Mouse (Mus musculus) T-helper 2 cell (primary cell): Measurements from ENCODE around the gene Trappc2l.

ENCODE experiments used
- in situ Hi-C: fragments of 300-600 bp; cut with MboI, MseI; formaldehyde crosslinking; loops from one replicate; pipeline ENCODE4 v1.15.1; 2025; ENCODE audit warnings: high pct_unique_total_duplicates

Trappc2l gene

DNA sequence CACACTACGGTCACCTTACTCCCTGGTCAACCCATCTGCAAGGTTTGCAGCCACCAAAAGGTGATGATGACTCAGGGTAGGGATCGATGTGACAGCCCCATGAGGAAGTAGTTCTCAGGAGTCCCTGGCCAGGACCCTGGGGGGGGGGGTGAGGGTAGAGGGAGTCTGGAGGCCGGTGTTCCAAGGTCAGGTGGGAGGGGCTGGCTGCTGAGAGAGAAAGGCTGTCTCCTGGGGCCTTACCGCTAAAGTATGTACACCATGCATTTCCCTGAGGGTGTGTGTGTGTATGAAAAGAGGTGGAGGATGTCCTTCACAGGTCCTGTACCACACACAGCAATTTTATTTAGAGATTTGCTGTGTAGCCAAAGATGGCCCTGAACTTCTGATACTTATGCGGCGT, 41.2 kb downstream of the Trappc2l start:
- in situ Hi-C loops, result loop anchor here (10.0 kb wide), 1 partner anchor 1792 kb away; no protein-coding TSS in a partner anchor

DNA sequence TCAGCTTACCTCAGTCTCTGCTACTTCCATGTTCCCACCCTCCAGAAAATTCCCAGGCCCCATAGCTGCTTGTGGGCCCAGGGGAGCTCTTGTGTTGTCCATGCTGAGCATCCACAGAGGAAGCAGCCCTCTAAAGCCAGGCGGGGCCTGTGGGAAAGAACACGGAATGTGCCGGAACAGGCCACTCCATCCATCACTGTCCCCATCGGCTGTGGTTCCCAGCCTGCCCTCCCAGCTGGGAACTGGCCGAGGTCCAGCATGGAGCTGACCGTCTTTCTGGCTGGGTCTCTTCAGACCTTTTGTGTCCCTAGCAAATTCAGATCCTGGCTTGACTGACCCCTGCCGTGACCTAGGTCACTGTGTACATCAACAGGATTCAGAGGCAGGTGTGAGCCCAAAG, 43.3 kb downstream of the Trappc2l start:
- in situ Hi-C loops, result loop anchor here (10.0 kb wide), 1 partner anchor 1790 kb away; no protein-coding TSS in a partner anchor

DNA sequence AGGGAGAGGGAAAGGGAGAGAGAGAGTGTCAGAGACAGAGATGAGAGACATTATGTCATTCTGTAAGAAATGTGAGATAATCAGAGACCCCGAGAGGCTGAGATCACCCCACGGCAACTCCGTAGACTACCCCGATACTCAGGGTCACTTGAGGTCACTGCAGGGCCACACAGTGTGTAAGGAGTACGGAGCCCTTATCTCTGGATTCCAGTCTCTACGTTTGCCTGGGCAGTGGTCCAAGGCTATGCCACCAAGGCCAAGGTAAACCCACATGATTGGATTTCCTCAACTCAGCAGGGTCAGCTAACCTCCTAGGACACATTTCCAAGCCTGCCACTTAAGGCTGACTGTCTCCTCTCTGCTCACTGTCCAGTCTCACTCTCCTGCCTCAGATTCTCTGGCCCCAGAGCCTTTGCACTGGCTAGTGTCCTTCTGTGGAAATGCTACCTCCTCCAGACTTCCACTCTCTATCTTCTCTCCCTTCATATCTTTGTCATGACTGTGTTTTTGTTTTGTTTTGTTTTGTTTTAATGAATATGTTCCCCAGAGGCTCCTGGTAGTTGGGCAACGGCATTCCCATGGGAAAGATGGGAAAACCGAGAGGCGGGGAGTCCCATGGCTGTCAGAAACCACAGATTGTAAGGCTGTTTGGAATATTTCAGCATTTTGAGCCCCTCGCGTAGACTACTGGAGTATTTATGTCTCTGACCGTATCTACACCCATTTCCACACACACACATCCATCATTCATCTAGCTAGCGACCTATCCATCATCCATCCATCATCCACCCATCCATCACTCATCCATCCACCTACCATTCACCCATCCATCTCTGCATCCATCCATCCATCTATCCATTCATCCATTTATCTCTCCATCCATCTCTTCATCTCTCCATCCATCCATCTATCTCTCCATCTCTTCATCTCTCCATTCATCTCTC, 44.9 kb downstream of the Trappc2l start:
- in situ Hi-C loops, result loop anchor here (10.0 kb wide), 1 partner anchor 1788 kb away; no protein-coding TSS in a partner anchor

DNA sequence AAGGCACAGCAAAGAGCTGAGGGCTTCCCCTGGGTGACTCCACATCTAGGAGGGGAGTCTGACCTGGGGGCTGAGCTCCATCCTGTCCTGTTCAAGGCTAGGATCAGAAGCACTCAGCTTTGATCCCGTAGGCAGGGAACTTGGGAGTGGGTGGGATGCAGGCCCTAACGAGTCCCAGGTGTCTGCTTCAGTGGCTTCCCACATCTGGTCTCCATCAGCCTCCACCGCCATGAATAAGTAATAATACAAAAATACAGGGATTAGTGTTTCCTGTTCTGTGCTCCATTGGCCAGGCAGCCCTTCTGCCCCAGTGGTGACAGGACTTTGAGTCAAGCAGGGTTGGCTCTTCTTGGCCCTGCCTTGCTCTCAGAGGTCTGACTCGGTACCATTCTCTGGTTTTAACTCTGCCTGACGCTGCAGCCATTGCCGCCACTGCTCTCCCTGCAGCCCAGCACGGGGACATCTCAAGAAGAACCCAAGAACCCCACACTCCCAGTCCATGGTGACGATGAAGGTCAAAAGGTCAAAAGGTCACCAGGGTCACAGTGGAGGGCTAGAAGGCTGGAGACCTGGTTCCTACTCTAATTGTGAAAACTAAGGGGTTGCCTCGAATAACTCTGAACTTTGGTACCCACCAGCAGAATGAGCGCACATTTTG, 46.8 kb downstream of the Trappc2l start:
- in situ Hi-C loops, result loop anchor here (10.0 kb wide), 1 partner anchor 1787 kb away; no protein-coding TSS in a partner anchor

DNA sequence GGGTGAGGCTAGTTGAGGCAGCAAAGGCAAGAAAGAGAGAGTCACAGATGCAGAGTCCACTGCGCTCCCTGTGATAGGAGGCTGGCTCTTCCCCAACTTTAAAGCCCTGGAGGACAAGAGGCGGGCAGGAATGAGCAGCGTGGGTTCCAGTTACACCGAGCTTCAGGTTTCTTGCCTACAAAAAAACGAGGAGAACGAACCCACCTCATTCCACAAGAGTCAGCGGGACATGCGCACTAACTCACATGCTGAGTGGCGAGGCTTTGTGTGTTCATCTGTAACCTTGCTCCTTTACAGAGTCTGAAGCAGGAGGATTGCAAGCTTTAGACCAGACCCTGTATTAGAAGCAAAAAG, 47.3 kb downstream of the Trappc2l start:
- in situ Hi-C loops, result loop anchor here (10.0 kb wide), 1 partner anchor 1786 kb away; no protein-coding TSS in a partner anchor

DNA sequence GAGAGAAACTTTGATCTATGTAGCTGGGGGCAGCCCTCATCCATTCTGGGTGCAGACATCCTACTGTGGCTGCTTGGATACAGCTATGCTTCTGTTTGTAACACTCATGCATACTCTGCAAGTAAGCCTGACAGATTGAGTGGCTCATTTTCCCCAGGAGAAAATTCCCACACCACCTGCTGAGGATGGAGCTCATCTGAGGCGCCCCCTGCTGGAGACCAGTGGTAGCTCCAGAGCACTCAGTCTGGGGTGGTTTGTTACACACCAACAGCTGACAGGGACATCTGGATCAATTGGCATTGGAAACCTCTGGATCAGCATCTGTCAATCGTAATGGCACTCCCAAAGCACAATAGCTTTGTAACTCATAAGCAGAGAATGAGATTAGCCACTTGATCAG, 48.6 kb downstream of the Trappc2l start:
- in situ Hi-C loops, result no loop called here

DNA sequence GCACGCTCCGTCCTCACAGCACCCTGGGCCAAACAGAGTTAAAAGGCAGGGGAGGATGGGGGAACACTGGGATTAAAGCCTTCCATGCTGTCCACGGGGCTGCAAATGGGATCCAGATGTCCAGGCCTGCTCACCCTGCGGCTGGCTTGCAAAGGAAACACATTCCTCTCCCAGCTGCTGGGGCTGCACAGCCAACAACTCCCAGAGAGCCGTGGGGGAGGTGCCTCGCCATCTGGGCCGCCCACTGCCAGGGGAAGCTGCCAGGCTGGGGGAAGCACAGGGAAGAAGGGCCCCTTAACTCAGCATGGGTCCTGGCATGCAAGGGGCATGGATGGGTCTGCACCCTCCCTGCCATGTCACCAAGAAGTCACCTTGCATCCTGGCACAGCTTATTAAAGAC, 49.7 kb downstream of the Trappc2l start:
- in situ Hi-C loops, result no loop called here

DNA sequence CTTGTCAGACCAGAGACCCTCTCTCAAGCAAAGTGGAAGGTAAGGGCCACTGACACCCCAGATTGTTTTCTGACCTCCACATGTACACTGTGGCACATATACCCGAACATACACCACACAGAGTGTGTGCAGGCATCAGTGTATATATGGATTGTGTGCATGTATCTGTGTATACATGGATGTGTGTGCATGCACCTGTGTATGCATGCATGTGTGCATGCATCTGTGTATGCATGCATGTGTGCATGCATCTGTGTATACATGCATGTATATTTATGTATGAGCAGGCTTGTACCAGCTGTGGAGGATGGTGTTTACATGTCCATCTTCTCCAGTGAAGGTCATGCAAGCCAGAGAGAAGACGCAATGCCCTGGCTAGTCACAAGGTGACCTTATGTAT, 50.5 kb downstream of the Trappc2l start:
- in situ Hi-C loops, result no loop called here

DNA sequence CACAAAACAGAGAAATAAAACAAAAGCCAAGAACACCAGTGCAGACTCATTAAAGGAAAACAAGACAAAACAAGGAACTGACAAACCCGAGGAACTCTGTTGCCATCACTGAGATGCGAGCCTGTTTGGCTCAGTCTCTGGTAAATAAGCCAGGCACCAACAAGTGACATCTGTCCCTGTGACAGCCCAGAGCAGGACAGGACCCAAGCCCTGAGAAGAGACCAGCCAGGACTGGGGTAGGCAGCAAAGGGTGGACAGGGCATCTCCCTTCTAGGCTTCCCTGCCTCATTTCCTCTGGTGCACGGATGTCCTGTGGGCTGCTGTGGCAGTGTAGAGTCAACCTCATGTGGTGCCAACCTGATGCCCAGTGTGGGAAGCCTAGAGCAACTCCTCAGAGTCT, 51.7 kb downstream of the Trappc2l start:
- in situ Hi-C loops, result no loop called here

DNA sequence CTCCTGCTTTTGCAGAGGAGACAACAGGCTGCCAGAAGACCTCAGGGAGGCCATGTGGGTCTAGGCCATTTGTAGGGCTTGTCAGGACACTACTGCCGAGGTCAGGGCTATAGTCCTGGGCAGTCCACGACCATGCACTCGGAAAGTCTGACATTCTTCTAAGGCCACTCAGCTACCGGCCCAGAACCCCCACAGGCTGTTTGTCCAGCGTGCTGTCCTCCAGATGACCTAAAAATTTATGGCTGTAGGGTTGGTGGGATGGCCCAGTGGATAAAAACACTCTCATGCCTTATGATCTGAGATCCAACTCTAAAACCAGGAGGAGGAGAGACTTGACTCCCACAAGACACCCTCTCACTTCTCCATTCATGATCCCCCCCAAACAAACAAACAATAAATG, 52.2 kb downstream of the Trappc2l start:
- in situ Hi-C loops, result no loop called here

DNA sequence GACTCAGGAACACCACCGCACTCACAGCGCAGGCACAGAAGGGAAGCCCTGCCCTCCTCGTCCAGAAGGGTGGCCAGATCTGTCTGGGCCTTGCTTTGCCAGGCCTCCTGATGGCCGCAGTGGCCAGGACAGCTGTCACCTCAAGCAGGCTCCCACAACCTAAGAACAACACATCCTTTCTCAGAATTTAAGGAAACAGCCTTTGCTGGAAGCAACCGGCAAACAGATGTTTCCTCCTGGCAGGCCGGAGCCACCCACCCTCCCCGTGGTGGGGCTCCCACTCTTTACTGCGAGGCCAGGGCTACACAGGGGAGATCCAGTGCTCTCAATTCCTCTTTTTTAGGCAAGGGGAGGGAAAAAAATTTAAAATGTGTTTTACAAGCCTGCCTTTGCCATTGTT, 53.8 kb downstream of the Trappc2l start:
- in situ Hi-C loops, result no loop called here

DNA sequence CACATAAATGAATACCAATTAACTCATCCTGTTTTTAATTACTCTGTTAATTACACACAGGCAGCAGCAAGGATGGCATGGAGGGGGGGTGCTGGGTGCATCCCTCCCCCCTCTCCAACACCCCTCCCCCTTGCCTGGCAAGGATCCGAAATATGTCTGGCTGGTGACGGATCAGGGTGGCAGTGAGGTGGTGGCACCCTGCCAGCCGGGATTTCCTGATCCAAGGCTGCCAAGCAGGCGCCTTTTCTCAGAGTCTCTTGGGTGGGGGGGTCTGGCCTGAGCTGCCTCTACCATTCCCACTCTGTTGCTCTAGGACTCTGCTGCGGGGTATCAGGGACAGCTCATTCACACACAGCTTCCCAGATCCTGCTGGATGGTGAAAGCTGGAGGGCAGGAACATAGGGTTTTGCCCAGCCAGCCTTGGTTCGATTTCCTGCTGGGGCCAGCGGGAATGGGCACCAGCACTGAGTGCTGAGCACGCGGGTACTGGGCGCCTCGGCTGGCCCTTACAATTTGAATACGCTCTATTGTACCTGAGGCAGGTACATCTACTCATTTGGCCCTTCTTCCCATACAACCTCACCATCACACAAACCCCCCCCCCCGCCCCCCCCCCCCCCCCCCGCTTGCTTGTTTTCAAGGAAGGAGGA, 54.4 kb downstream of the Trappc2l start:
- in situ Hi-C loops, result no loop called here
